Mouse (Mus musculus): ENCODE measurements around the gene Rasl12.

Gene Rasl12

GRCm38 (mm10) chr9:65392638-65393364 lies 5.5 kb upstream of the Rasl12 start:
- DNase-seq (ENCODE audit: low spot score) = peak; percentile 83

GRCm38 (mm10) chr9:65393606-65394005 lies 4.7 kb upstream of the Rasl12 start:
- no peak for DNase-seq (ENCODE audit: low spot score)

GRCm38 (mm10) chr9:65394360-65394759 lies 3.9 kb upstream of the Rasl12 start:
- no peak for DNase-seq (ENCODE audit: low spot score)

- DNase-seq (ENCODE audit: low spot score) = no peak
These were observed 1.6 kb downstream of the Rasl12 start for GRCm38 (mm10) chr9:65399934-65400333.

GRCm38 (mm10) chr9:65404331-65405183 lies 6.3 kb downstream of the Rasl12 start:
- no peak for DNase-seq (ENCODE audit: low spot score)

- no peak for DNase-seq (ENCODE audit: low spot score)
These were observed 6.8 kb downstream of the Rasl12 start for GRCm38 (mm10) chr9:65405184-65405449.

GRCm38 (mm10) chr9:65407327-65407726 lies 9.0 kb downstream of the Rasl12 start:
- DNase-seq (ENCODE audit: low spot score) = no peak

GRCm38 (mm10) chr9:65407861-65408260 lies 9.6 kb downstream of the Rasl12 start:
- DNase-seq (ENCODE audit: low spot score) = no peak

- no peak for DNase-seq (ENCODE audit: low spot score)
These were observed 10.6 kb downstream of the Rasl12 start for GRCm38 (mm10) chr9:65408871-65409295.

GRCm38 (mm10) chr9:65410378-65410777 lies 12.1 kb downstream of the Rasl12 start:
- DNase-seq (ENCODE audit: low spot score) = no peak

- no peak for DNase-seq (ENCODE audit: low spot score)
These were observed 13.0 kb downstream of the Rasl12 start for GRCm38 (mm10) chr9:65411326-65411725.

GRCm38 (mm10) chr9:65417738-65418137 lies 19.4 kb downstream of the Rasl12 start:
- no peak for DNase-seq (ENCODE audit: low spot score)

GRCm38 (mm10) chr9:65419633-65420032 lies 21.3 kb downstream of the Rasl12 start:
- no peak for DNase-seq (ENCODE audit: low spot score)

GRCm38 (mm10) chr9:65422760-65423501 lies 24.6 kb downstream of the Rasl12 start, which contains the start of gene Slc51b:
TSS of gene Slc51b (minus strand) at chr9:65422955.
- DNase-seq (ENCODE audit: low spot score) = no peak

GRCm38 (mm10) chr9:65424393-65424792 lies 26.1 kb downstream of the Rasl12 start:
- no peak for DNase-seq (ENCODE audit: low spot score)

GRCm38 (mm10) chr9:65427511-65427910 lies 29.2 kb downstream of the Rasl12 start:
- no peak for DNase-seq (ENCODE audit: low spot score)

GRCm38 (mm10) chr9:65428003-65428402 lies 29.7 kb downstream of the Rasl12 start:
- no peak for DNase-seq (ENCODE audit: low spot score)

- DNase-seq (ENCODE audit: low spot score) = no peak
These were observed 32.1 kb downstream of the Rasl12 start for GRCm38 (mm10) chr9:65430401-65430800.

- DNase-seq (ENCODE audit: low spot score) = no peak
These were observed 32.6 kb downstream of the Rasl12 start for GRCm38 (mm10) chr9:65430921-65431320.

GRCm38 (mm10) chr9:65432236-65432635 lies 33.9 kb downstream of the Rasl12 start:
- peak; percentile 88 for DNase-seq (ENCODE audit: low spot score)

- peak; percentile 73 for DNase-seq (ENCODE audit: low spot score)
These were observed 35.8 kb downstream of the Rasl12 start for GRCm38 (mm10) chr9:65434140-65434539.

- DNase-seq (ENCODE audit: low spot score) = no peak
These were observed 36.9 kb downstream of the Rasl12 start for GRCm38 (mm10) chr9:65435211-65435610.

Data from embryo, embryonic 10 days (tissue).